Mouse (Mus musculus): ENCODE results near the gene Hoxd1.

- TF ChIP-seq CTCF (IDR thresholded peaks at IDR 0.05; ENCODE audit: low read depth) (no peak), EP300 (IDR thresholded peaks at IDR 0.05; ENCODE audit: low read depth) (no peak)
Measured at GRCm38 (mm10) chr2:74795531-74795930, 32.8 kb downstream of the Hoxd1 start.
